Mouse (Mus musculus): ENCODE results near the gene Cdkal1. TPM values are rescaled to one million over a fixed set of nuclear protein-coding genes. Genes with fewer than 3 reads are reported as not detected.

The Cdkal1 gene
- polyA plus RNA-seq, 1 experiment: 5.6 TPM

DNA sequence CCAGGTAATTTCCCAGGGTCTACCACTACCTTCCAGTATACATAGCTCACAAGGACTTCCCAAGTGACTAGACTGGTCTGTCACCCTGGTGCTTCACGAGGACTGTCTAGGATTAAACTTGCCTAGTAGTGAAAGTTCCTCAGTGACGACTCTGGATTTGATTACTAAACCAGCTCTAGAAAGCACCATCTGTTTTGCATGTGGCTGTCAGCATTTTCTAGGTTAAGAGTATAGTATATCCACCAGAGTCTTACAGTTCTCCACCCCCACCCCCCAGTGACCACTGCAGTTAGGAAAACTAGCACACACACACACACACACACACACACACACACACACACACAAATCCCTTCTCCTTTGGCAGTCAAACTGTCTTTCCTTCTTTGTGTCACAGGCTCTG is 670.9 kb downstream of the Cdkal1 start:
- H3K4me3 ChIP-seq: no peak overlapping the region
- H3K4me2 ChIP-seq (ENCODE audit: low read depth): no peak overlapping the region
- H3K27me3 ChIP-seq (ENCODE audit: control insufficient read depth, insufficient read depth, insufficient read length): no peaks in the 10 kb centered on the region
- H3K79me2 ChIP-seq (ENCODE audit: control insufficient read depth, insufficient read depth): no peaks in the 10 kb centered on the region
- TF ChIP-seq MYOG (IDR thresholded peaks at IDR 0.05; ENCODE audit: control insufficient read depth in 1 of 3, insufficient read depth in 1 of 3, insufficient read length in 2 of 3, low read depth in 2 of 3) (no peak), CEBPB (IDR thresholded peaks at IDR 0.05; ENCODE audit: insufficient read depth, poor library complexity, severe bottlenecking) (no peak), MYOD1 (IDR thresholded peaks at IDR 0.05; ENCODE audit: control insufficient read depth in 1 of 3, insufficient read length in 2 of 3, low read depth in 2 of 3) (no peak), MAX (IDR thresholded peaks at IDR 0.05; ENCODE audit: low read depth) (no peak), POLR2AphosphoS2 (IDR thresholded peaks at IDR 0.05; ENCODE audit: insufficient read length, low read depth) (no peak)
- no peaks in the 10 kb centered on the region for H3K36me3 ChIP-seq (ENCODE audit: control insufficient read depth, insufficient read depth)
- no peak overlapping the region for H3ac ChIP-seq (ENCODE audit: control insufficient read depth, insufficient read length)

- Histone ChIP-seq H3K4me2 (ENCODE audit: low read depth) (no peak overlapping the region), H3K79me2 (ENCODE audit: control insufficient read depth, insufficient read depth) (no peaks in the 10 kb centered on the region), H3K36me3 (ENCODE audit: control insufficient read depth, insufficient read depth) (no peaks in the 10 kb centered on the region), H3K27me3 (ENCODE audit: control insufficient read depth, insufficient read depth, insufficient read length) (no peaks in the 10 kb centered on the region), H3ac (ENCODE audit: control insufficient read depth, insufficient read length) (no peak overlapping the region), H3K4me3 (no peak overlapping the region)
- TF ChIP-seq TCF3 (IDR thresholded peaks at IDR 0.05; ENCODE audit: insufficient read length, low read depth): no peak
- TF ChIP-seq SRF (IDR thresholded peaks at IDR 0.05; ENCODE audit: control insufficient read depth, insufficient read length, low read depth): no peak
- no peak for TF ChIP-seq POLR2AphosphoS2 (IDR thresholded peaks at IDR 0.05; ENCODE audit: insufficient read length, low read depth)
- TF ChIP-seq MAX (IDR thresholded peaks at IDR 0.05; ENCODE audit: low read depth): no peak
- no peak for TF ChIP-seq E2F4 (IDR thresholded peaks at IDR 0.05; ENCODE audit: insufficient read depth)
- no peak for TF ChIP-seq MYOD1 (IDR thresholded peaks at IDR 0.05; ENCODE audit: control insufficient read depth in 1 of 3, insufficient read length in 2 of 3, low read depth in 2 of 3)
- no peak for TF ChIP-seq TCF12 (IDR thresholded peaks at IDR 0.05; ENCODE audit: insufficient read depth, poor library complexity, severe bottlenecking)
- no peak for TF ChIP-seq MYOG (IDR thresholded peaks at IDR 0.05; ENCODE audit: control insufficient read depth in 1 of 3, insufficient read depth in 1 of 3, insufficient read length in 2 of 3, low read depth in 2 of 3)
- no peak for TF ChIP-seq USF1 (IDR thresholded peaks at IDR 0.05; ENCODE audit: low read depth)
- TF ChIP-seq CEBPB (IDR thresholded peaks at IDR 0.05; ENCODE audit: insufficient read depth, poor library complexity, severe bottlenecking): no peak
- no peak for TF ChIP-seq REST (IDR thresholded peaks at IDR 0.05; ENCODE audit: insufficient read depth, insufficient read length)
- TF ChIP-seq POLR2A (IDR thresholded peaks at IDR 0.05; ENCODE audit: insufficient read length, low read depth): no peak
Observed at GRCm38 (mm10) chr13:29179861-29180260, 675.6 kb downstream of the Cdkal1 start.

- H3K27me3 ChIP-seq (ENCODE audit: control insufficient read depth, insufficient read depth, insufficient read length): no peaks in the 10 kb centered on the region
- H3K4me2 ChIP-seq (ENCODE audit: low read depth): no peak overlapping the region
- H3K4me3 ChIP-seq: no peak overlapping the region
- H3ac ChIP-seq (ENCODE audit: control insufficient read depth, insufficient read length): no peak overlapping the region
- TF ChIP-seq TCF12 (IDR thresholded peaks at IDR 0.05; ENCODE audit: insufficient read depth, poor library complexity, severe bottlenecking) (no peak), TCF3 (IDR thresholded peaks at IDR 0.05; ENCODE audit: insufficient read length, low read depth) (no peak), MAX (IDR thresholded peaks at IDR 0.05; ENCODE audit: low read depth) (no peak), SRF (IDR thresholded peaks at IDR 0.05; ENCODE audit: control insufficient read depth, insufficient read length, low read depth) (no peak), MYOG (IDR thresholded peaks at IDR 0.05; ENCODE audit: control insufficient read depth in 1 of 3, insufficient read depth in 1 of 3, insufficient read length in 2 of 3, low read depth in 2 of 3) (no peak), POLR2AphosphoS2 (IDR thresholded peaks at IDR 0.05; ENCODE audit: insufficient read length, low read depth) (no peak), CEBPB (IDR thresholded peaks at IDR 0.05; ENCODE audit: insufficient read depth, poor library complexity, severe bottlenecking) (no peak), E2F4 (IDR thresholded peaks at IDR 0.05; ENCODE audit: insufficient read depth) (no peak), REST (IDR thresholded peaks at IDR 0.05; ENCODE audit: insufficient read depth, insufficient read length) (no peak), POLR2A (IDR thresholded peaks at IDR 0.05; ENCODE audit: insufficient read length, low read depth) (no peak), USF1 (IDR thresholded peaks at IDR 0.05; ENCODE audit: low read depth) (no peak), MYOD1 (IDR thresholded peaks at IDR 0.05; ENCODE audit: control insufficient read depth in 1 of 3, insufficient read length in 2 of 3, low read depth in 2 of 3) (no peak)
- no peaks in the 10 kb centered on the region for H3K79me2 ChIP-seq (ENCODE audit: control insufficient read depth, insufficient read depth)
- H3K36me3 ChIP-seq (ENCODE audit: control insufficient read depth, insufficient read depth): no peaks in the 10 kb centered on the region
Observed at GRCm38 (mm10) chr13:29179260-29179659, 676.2 kb downstream of the Cdkal1 start.

DNA sequence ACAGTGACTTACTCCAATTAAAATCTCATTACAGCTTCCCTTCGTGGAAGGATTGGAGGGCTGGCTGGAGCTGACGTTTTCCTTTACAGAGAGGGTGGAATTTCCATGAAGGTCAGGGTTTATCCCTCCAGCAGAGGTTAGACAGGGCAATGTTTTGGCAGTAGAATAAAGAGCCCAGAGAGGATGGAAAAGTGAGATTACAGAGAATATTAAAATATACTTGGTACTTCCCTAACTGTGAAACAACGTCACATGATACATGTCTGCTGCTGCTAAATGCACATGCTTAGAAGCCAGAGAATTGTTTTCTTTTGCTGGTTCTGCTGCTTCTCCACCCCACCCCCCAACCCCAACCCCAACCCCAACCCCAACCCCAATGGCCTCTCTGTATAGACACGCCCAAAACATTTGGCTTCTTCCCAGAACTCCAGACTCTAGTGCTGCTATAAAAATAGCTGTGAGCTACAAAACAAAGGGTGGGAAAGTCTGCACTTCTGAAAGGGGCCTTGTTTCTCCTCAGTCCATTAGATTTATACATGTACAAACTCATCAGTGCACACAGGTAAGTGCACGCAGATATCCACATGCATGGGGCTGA is 677.5 kb downstream of the Cdkal1 start:
- no peaks in the 10 kb centered on the region for H3K79me2 ChIP-seq (ENCODE audit: control insufficient read depth, insufficient read depth)
- no peak overlapping the region for H3K4me2 ChIP-seq (ENCODE audit: low read depth)
- no peaks in the 10 kb centered on the region for H3K36me3 ChIP-seq (ENCODE audit: control insufficient read depth, insufficient read depth)
- TF ChIP-seq MAX (IDR thresholded peaks at IDR 0.05; ENCODE audit: low read depth) (no peak), TCF3 (IDR thresholded peaks at IDR 0.05; ENCODE audit: insufficient read length, low read depth) (no peak), E2F4 (IDR thresholded peaks at IDR 0.05; ENCODE audit: insufficient read depth) (no peak), TCF12 (IDR thresholded peaks at IDR 0.05; ENCODE audit: insufficient read depth, poor library complexity, severe bottlenecking) (no peak), MYOG (IDR thresholded peaks at IDR 0.05; ENCODE audit: control insufficient read depth in 1 of 3, insufficient read depth in 1 of 3, insufficient read length in 2 of 3, low read depth in 2 of 3) (no peak), POLR2AphosphoS2 (IDR thresholded peaks at IDR 0.05; ENCODE audit: insufficient read length, low read depth) (no peak), SRF (IDR thresholded peaks at IDR 0.05; ENCODE audit: control insufficient read depth, insufficient read length, low read depth) (no peak), REST (IDR thresholded peaks at IDR 0.05; ENCODE audit: insufficient read depth, insufficient read length) (no peak), MYOD1 (IDR thresholded peaks at IDR 0.05; ENCODE audit: control insufficient read depth in 1 of 3, insufficient read length in 2 of 3, low read depth in 2 of 3) (no peak), USF1 (IDR thresholded peaks at IDR 0.05; ENCODE audit: low read depth) (no peak), POLR2A (IDR thresholded peaks at IDR 0.05; ENCODE audit: insufficient read length, low read depth) (no peak), CEBPB (IDR thresholded peaks at IDR 0.05; ENCODE audit: insufficient read depth, poor library complexity, severe bottlenecking) (no peak)
- H3K27me3 ChIP-seq (ENCODE audit: control insufficient read depth, insufficient read depth, insufficient read length): no peaks in the 10 kb centered on the region
- H3K4me3 ChIP-seq: no peak overlapping the region
- no peak overlapping the region for H3ac ChIP-seq (ENCODE audit: control insufficient read depth, insufficient read length)

All from myocyte (in vitro differentiated cells).